Mouse (Mus musculus) frontal cortex, postnatal 25 days (tissue): Measurements from ENCODE around the gene AC140267.1.
A peak's percentile ranks its signal among the peaks of the same experiment; 100 is the strongest.

Source experiments
- DNase-seq, 2 experiments: peaks; one replicate each; pipeline ENCODE4 v3.0.0; 2022; ENCODE audit warnings: low spot score in 2 of 2

The AC140267.1 gene

DNA sequence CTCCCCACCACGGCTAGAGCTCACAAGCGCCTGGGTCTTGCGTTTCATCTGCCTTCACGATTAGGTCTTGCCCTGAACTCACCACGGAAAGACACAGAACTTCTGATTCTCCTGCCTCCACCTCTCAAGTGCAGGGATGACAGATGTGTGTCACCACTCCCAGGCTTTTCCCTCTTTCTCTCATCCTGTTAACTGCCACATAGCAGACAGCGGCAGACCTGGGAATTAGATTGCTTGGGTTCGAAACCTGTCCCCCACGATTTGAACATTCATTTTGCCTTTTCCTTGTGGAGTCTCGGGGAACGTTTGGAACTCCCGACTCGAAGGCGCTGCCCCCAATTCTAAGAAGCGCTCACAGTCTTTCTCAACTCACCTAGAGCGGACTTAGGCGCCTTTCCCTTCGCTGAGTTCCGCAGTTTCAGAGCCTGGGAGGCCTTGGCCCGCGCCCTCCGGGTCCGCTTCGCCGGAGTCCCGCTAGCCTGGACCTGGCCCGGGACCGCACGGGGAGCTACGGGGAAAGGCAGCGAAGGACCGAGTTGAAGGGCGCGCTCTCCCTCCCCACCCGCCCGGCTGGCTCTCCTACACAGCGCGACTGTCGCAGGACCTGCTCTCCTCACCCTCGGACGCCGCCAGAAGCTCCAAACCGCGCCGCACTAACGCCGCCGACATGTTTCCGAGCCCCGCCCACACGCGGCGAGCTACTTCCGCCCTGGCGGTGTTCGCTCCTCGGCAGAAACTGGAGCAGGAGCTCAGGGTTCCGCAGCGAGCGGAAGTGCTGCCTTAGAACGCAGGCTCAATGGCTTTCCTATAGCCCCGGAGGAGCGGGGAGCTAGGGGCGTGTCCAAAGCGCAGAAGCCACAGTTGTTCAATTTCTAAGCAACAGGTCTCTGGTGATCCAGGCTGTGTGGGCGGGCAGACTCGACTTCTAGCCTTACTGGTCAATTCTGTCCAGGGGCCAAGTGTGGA lies 28.3 kb downstream of the AC140267.1 start, which contains the start of gene Rps19bp1:
TSS of gene Rps19bp1 (minus strand) at position 706 of the 966 bp plus-strand sequence.
- peak; percentile 78 to 79 for DNase-seq

- peak; percentile 73 to 78 for DNase-seq
Measured at GRCm38 (mm10) chr15:80266281-80266680, 30.6 kb downstream of the AC140267.1 start.

- no peak for DNase-seq
Measured at GRCm38 (mm10) chr15:80271858-80272396, 36.3 kb downstream of the AC140267.1 start.

DNA sequence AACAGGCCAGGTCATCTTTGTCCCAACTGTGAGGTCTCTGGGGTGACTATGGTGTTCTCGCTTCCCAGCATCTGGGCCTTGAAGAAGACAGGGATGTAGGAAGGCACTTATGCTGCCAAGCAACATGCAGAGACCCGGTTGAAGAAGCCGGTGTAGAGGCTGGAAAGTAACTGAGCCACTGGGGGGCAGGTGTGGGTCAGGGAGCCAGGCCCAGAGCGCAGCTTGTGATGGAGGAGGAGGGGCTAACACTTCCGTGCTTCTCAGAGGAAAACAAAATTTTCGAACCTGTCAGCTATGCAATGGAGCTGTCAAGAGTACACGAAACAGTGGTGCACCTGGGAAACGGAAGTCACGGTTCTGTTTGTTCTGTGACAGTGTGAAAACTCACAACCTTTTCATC lies 41.5 kb downstream of the AC140267.1 start:
- no peak for DNase-seq

GRCm38 (mm10) chr15:80277625-80278024 lies 42.0 kb downstream of the AC140267.1 start:
- no peak for DNase-seq

DNA sequence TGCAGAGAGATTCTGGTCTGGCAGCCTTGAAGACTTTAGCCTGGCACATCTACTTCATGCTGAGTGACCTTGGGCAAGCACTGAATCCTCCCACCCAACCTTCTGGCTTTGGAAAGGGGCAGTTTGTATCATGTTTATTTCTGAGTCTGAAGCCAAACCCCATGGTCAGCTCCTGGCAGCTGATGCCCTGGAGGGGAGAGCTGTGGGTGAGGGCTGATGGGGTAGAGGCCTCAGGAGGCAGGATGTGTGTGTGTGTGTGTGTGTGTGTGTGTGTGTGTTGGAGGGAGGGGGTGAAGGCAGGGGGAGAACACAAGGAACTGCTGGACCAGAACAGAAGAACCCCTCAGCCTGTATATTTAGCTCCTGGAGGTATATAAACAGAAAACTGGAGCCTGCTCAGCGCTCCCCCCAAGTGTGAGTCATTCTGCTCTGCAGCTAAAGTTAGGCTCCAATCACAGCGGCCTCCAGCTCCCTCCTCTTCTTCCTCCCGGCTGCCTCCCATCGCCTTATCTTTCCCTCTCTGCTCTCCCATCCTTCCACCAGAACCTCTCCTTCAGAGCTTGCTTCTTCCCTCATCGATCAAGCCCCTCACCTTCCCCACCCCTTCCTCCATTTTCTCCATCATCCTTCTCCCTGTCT lies 42.6 kb downstream of the AC140267.1 start:
- DNase-seq: no peak

- no peak for DNase-seq
Measured at GRCm38 (mm10) chr15:80279053-80279452, 43.4 kb downstream of the AC140267.1 start.

GRCm38 (mm10) chr15:80280646-80281045 lies 45.0 kb downstream of the AC140267.1 start:
- no peak for DNase-seq
